Mouse (Mus musculus) CH12.LX (cell line): ENCODE data around the gene Ccdc130. TPM values are rescaled to one million over a fixed set of nuclear protein-coding genes. Genes with fewer than 3 reads are reported as not detected.

Source experiments
- DNase-seq: peaks from one replicate; pipeline ENCODE4 v3.0.0-alpha.2; 2013; ENCODE audit errors: extremely low read depth
- H3K27ac ChIP-seq: 2 replicates; pipeline ENCODE4 v1.5.1; 2012; ENCODE audit warnings: low read depth, mild to moderate bottlenecking, control low read depth, moderate library complexity; ENCODE audit not compliant: insufficient read depth
- H3K27me3 ChIP-seq: replicated peaks from 2 replicates; pipeline ENCODE3; 2012; ENCODE audit warnings: inconsistent platforms
- H3K36me3 ChIP-seq, 2 experiments: replicated peaks in 1 of 2; 2 replicates each; pipeline versions ENCODE3 to v1.6.1; 2012; ENCODE audit warnings: inconsistent platforms in 1 of 2, low read length in 1 of 2, mild to moderate bottlenecking in 1 of 2, mixed read lengths in 1 of 2, moderate library complexity in 1 of 2; ENCODE audit not compliant: control insufficient read depth in 1 of 2, insufficient read depth in 1 of 2
- H3K4me1 ChIP-seq, 2 experiments: 2 replicates each; pipeline ENCODE4 v1.6.1; 2012; ENCODE audit warnings: inconsistent platforms in 1 of 2, moderate library complexity in 1 of 2; ENCODE audit not compliant: insufficient read depth in 2 of 2, control insufficient read depth in 1 of 2
- H3K4me2 ChIP-seq: 2 replicates; pipeline ENCODE4 v1.6.1; 2012; ENCODE audit warnings: low read depth, mild to moderate bottlenecking, control low read depth; ENCODE audit not compliant: poor library complexity, insufficient read depth, severe bottlenecking
- H3K4me3 ChIP-seq, 3 experiments: fragments of 150-350 bp in 1 of 3; sonication (generic) in 1 of 3; replicated peaks in 1 of 3; 2 replicates each; pipeline versions ENCODE3 to v1.5.1; 2011 to 2012; ENCODE audit warnings: low read depth in 2 of 3, low read length in 2 of 3, mild to moderate bottlenecking in 2 of 3, moderate library complexity in 2 of 3, control low read depth in 1 of 3, improper control_type of control experiment in 1 of 3, inconsistent platforms in 1 of 3, mixed read lengths in 1 of 3; ENCODE audit not compliant: poor library complexity in 1 of 3
- H3K79me2 ChIP-seq: replicated peaks from 2 replicates; pipeline ENCODE4 v1.6.1; 2012; ENCODE audit warnings: mild to moderate bottlenecking, moderate library complexity; ENCODE audit not compliant: control insufficient read depth, poor library complexity, insufficient read depth, severe bottlenecking; ENCODE audit errors: extremely low read depth
- H3K9ac ChIP-seq: 2 replicates; pipeline ENCODE4 v1.6.1; 2012; ENCODE audit warnings: low read depth, mild to moderate bottlenecking, control low read depth, moderate library complexity; ENCODE audit not compliant: insufficient read depth
- H3K9me3 ChIP-seq: replicated peaks from 2 replicates; pipeline ENCODE3; 2012; ENCODE audit warnings: low read length, inconsistent platforms, mixed read lengths
- BHLHE40 ChIP-seq: IDR thresholded peaks from 2 replicates; pipeline ENCODE4 v1.6.1; 2011; ENCODE audit warnings: mild to moderate bottlenecking, low read depth, low read length, improper control_type of control experiment
- CHD1 ChIP-seq: IDR thresholded peaks from 2 replicates; pipeline ENCODE4 v1.6.1; 2012; ENCODE audit warnings: low read depth, low read length, improper control_type of control experiment, inconsistent platforms
- CHD2 ChIP-seq: IDR thresholded peaks from 2 replicates; pipeline ENCODE4 v1.6.1; 2011; ENCODE audit warnings: low read length, improper control_type of control experiment
- CTCF ChIP-seq, 2 experiments: IDR thresholded peaks in 1 of 2; conservative IDR thresholded peaks in 1 of 2; 2 replicates each; pipeline ENCODE4 v1.5.1; 2011 to 2012; ENCODE audit warnings: low read depth in 2 of 2, low read length in 2 of 2, improper control_type of control experiment in 1 of 2, inconsistent platforms in 1 of 2, mild to moderate bottlenecking in 1 of 2, moderate library complexity in 1 of 2
- ELF1 ChIP-seq: IDR thresholded peaks from 2 replicates; pipeline ENCODE4 v1.6.1; 2014; ENCODE audit warnings: low read depth, mild to moderate bottlenecking, inconsistent platforms, low read length, improper control_type of control experiment
- EP300 ChIP-seq: IDR thresholded peaks from 2 replicates; pipeline ENCODE4 v1.6.1; 2011; ENCODE audit warnings: low read length, improper control_type of control experiment
- ETS1 ChIP-seq: conservative IDR thresholded peaks from 2 replicates; pipeline ENCODE4 v1.6.1; 2012; ENCODE audit warnings: low read depth, mild to moderate bottlenecking, inconsistent platforms, low read length, improper control_type of control experiment, moderate library complexity
- GABPA ChIP-seq: IDR thresholded peaks from 2 replicates; pipeline ENCODE4 v1.6.1; 2012; ENCODE audit warnings: low read depth, low read length, improper control_type of control experiment, inconsistent platforms; ENCODE audit not compliant: insufficient replicate concordance
- HCFC1 ChIP-seq: IDR thresholded peaks from 2 replicates; pipeline ENCODE4 v1.6.1; 2012; ENCODE audit warnings: low read depth, mild to moderate bottlenecking, inconsistent platforms, low read length, improper control_type of control experiment
- IRF4 ChIP-seq: IDR thresholded peaks from 2 replicates; pipeline ENCODE4 v1.6.1; 2014; ENCODE audit warnings: low read depth, mild to moderate bottlenecking, inconsistent platforms, low read length, improper control_type of control experiment
- JUN ChIP-seq: IDR thresholded peaks from 2 replicates; pipeline ENCODE4 v1.6.1; 2011; ENCODE audit warnings: low read depth, mild to moderate bottlenecking, low read length, improper control_type of control experiment, moderate library complexity; ENCODE audit not compliant: insufficient read depth
- JUND ChIP-seq: conservative IDR thresholded peaks from 2 replicates; pipeline ENCODE4 v1.6.1; 2011; ENCODE audit warnings: low read depth, low read length, improper control_type of control experiment
- KAT2A ChIP-seq: IDR thresholded peaks from 2 replicates; pipeline ENCODE4 v1.6.1; 2012; ENCODE audit warnings: low read length, improper control_type of control experiment, inconsistent platforms; ENCODE audit not compliant: insufficient replicate concordance
- MAFK ChIP-seq: IDR thresholded peaks from 2 replicates; pipeline ENCODE4 v1.6.1; 2011; ENCODE audit warnings: low read length, improper control_type of control experiment; ENCODE audit not compliant: insufficient replicate concordance
- MAX ChIP-seq: IDR thresholded peaks from 2 replicates; pipeline ENCODE4 v1.6.1; 2011; ENCODE audit warnings: low read length, improper control_type of control experiment
- MAZ ChIP-seq: IDR thresholded peaks from 2 replicates; pipeline ENCODE4 v1.6.1; 2012; ENCODE audit warnings: low read depth, mild to moderate bottlenecking, inconsistent platforms, low read length, improper control_type of control experiment, moderate library complexity
- MEF2A ChIP-seq: IDR thresholded peaks from 2 replicates; pipeline ENCODE4 v1.6.1; 2014; ENCODE audit warnings: low read depth, mild to moderate bottlenecking, inconsistent platforms, low read length, improper control_type of control experiment, borderline replicate concordance
- MXI1 ChIP-seq: IDR thresholded peaks from 2 replicates; pipeline ENCODE4 v1.6.1; 2011; ENCODE audit warnings: mild to moderate bottlenecking, low read depth, low read length, improper control_type of control experiment
- MYC ChIP-seq: IDR thresholded peaks from 2 replicates; pipeline ENCODE4 v1.6.1; 2011; ENCODE audit warnings: low read depth, mild to moderate bottlenecking, improper control_type of control experiment, low read length
- NELFE ChIP-seq: IDR thresholded peaks from 2 replicates; pipeline ENCODE4 v1.6.1; 2011; ENCODE audit warnings: low read depth, low read length, improper control_type of control experiment
- NRF1 ChIP-seq: IDR thresholded peaks from 2 replicates; pipeline ENCODE4 v1.6.1; 2014; ENCODE audit warnings: low read depth, mild to moderate bottlenecking, inconsistent platforms, low read length, improper control_type of control experiment, moderate library complexity
- PAX5 ChIP-seq: IDR thresholded peaks from 2 replicates; pipeline ENCODE4 v1.6.1; 2012; ENCODE audit warnings: low read length, inconsistent platforms, mixed read lengths
- POLR2A ChIP-seq: IDR thresholded peaks from 2 replicates; pipeline ENCODE4 v1.6.1; 2011; ENCODE audit warnings: low read depth, mild to moderate bottlenecking, improper control_type of control experiment, low read length
- POLR2AphosphoS2 ChIP-seq: IDR thresholded peaks from 2 replicates; pipeline ENCODE4 v1.6.1; 2011; ENCODE audit warnings: low read depth, low read length, improper control_type of control experiment
- RAD21 ChIP-seq: IDR thresholded peaks from 2 replicates; pipeline ENCODE4 v1.6.1; 2011; ENCODE audit warnings: low read depth, mild to moderate bottlenecking, low read length, improper control_type of control experiment, moderate library complexity
- RCOR1 ChIP-seq: conservative IDR thresholded peaks from 2 replicates; pipeline ENCODE4 v1.6.1; 2012; ENCODE audit warnings: low read depth, mild to moderate bottlenecking, inconsistent platforms, low read length, improper control_type of control experiment
- SIN3A ChIP-seq: IDR thresholded peaks from 2 replicates; pipeline ENCODE4 v1.6.1; 2012; ENCODE audit warnings: low read length, improper control_type of control experiment, inconsistent platforms
- SMC3 ChIP-seq: IDR thresholded peaks from 2 replicates; pipeline ENCODE4 v1.6.1; 2011; ENCODE audit warnings: low read depth, low read length, improper control_type of control experiment
- TBP ChIP-seq: conservative IDR thresholded peaks from 2 replicates; pipeline ENCODE4 v1.6.1; 2011; ENCODE audit warnings: low read depth, low read length, improper control_type of control experiment
- TCF12 ChIP-seq: IDR thresholded peaks from 2 replicates; pipeline ENCODE4 v1.6.1; 2014; ENCODE audit warnings: low read depth, mild to moderate bottlenecking, inconsistent platforms, low read length, improper control_type of control experiment
- UBTF ChIP-seq: IDR thresholded peaks from 2 replicates; pipeline ENCODE4 v1.6.1; 2012; ENCODE audit warnings: low read depth, mild to moderate bottlenecking, inconsistent platforms, low read length, improper control_type of control experiment, moderate library complexity
- USF1 ChIP-seq: IDR thresholded peaks from 2 replicates; pipeline ENCODE4 v1.6.1; 2014; ENCODE audit warnings: low read depth, mild to moderate bottlenecking, inconsistent platforms, low read length, improper control_type of control experiment
- USF2 ChIP-seq: conservative IDR thresholded peaks from 2 replicates; pipeline ENCODE4 v1.6.1; 2011; ENCODE audit warnings: low read depth, low read length, improper control_type of control experiment
- ZC3H11A ChIP-seq: IDR thresholded peaks from 2 replicates; pipeline ENCODE4 v1.6.1; 2012; ENCODE audit warnings: low read depth, mild to moderate bottlenecking, inconsistent platforms, low read length, improper control_type of control experiment
- ZKSCAN1 ChIP-seq: IDR thresholded peaks from 2 replicates; pipeline ENCODE4 v1.6.1; 2012; ENCODE audit warnings: low read depth, inconsistent platforms, low read length, improper control_type of control experiment, borderline replicate concordance
- ZMIZ1 ChIP-seq: IDR thresholded peaks from 2 replicates; pipeline ENCODE4 v1.6.1; 2012; ENCODE audit warnings: low read depth, mild to moderate bottlenecking, inconsistent platforms, low read length, improper control_type of control experiment
- ZNF384 ChIP-seq: IDR thresholded peaks from 2 replicates; pipeline ENCODE4 v1.6.1; 2012; ENCODE audit warnings: low read depth, low read length, improper control_type of control experiment, inconsistent platforms
- dilution Hi-C: fragments of 300-500 bp; cut with MboI; formaldehyde crosslinking; loops from 2 replicates; pipeline ENCODE4 v1.14.3; 2020; ENCODE audit warnings: low sequenced_read_pairs; ENCODE audit not compliant: extremely low pct_unique_long_range_greater_than_20kb, extremely low pct_ligation_motif_present
- in situ Hi-C: fragments of 300-500 bp; cut with MboI; formaldehyde crosslinking; loops from 3 replicates; pipeline ENCODE4 v1.14.3; 2019; ENCODE audit warnings: low sequenced_read_pairs, low pct_ligation_motif_present, low pct_unique_long_range_greater_than_20kb, mixed read lengths
- polyA plus RNA-seq: library from polyadenylated mRNA; unstranded; fragments of >175 nt; gene quantifications from 2 replicates; pipeline ENCODE4 v1.2.1, GENCODE M21; 2012; ENCODE audit warnings: low read depth; ENCODE audit not compliant: insufficient read length
- total RNA-seq, 2 experiments: library from RNA; depleted of rRNA; stranded (reverse); fragments of 300-350 nt in 1 of 2; fragments of >200 nt in 1 of 2; gene quantifications; 2 replicates each; pipeline ENCODE4 v1.2.3; 2012 to 2014

Ccdc130 gene
- 7.8 and 13.2 TPM in 2 replicates for total RNA-seq (2012; rRNA removed)
- 5.7 and 6.0 TPM in 2 replicates for total RNA-seq (2014; rRNA removed)
- 10.7 and 13.0 TPM in 2 replicates for polyA plus RNA-seq

DNA sequence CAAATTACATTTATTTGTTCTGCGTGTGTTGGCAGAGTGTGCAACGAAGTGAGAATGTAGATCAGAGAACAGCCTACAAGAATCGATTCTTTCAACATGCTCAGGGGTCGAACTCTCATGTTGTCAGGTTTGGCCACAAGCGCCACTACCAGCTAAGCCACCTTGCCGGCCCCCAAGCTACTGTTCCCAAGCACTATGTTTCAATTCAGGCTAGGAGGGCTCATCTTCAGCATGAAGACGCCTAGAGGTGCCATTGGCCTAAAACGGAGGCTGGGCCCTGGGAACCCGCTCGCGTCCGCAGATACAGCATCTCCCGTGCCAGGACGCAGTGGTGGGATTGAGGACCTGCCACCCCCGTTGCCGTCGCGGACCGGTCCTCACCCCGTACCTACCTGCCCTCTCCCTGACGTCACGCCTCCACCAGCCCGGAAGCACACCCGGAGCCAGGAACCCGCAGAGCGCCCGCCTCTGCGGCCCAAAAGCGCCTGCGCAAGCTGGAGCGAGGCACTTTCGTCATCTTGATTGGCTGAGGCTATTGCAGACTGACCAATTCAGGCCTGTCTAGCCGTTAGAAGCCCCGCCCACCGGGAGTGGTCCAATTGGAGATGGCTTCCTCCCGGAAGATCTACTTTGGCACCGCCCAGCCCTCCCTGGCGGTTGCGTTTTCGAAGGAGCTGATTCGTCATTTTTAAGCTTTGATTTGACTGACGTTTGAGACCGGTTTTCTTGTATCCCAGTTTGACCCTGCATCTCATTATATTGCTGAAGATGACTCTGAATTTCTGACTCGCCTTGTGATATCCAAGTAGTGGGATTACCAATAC is at the start of gene Ccdc130:
TSS of gene Ccdc130 (minus strand) at position 431 of the 824 bp plus-strand sequence.
- dilution Hi-C loops = no loop called here
- peak within 1 kb of the TSS; percentile 79 to 94 (median 93) for H3K4me3 ChIP-seq
- DNase-seq = peak; percentile 100
- H3K36me3 ChIP-seq = peaks cover 22 to 35% of the 10 kb centered on the region in 2 experiments
- peaks cover 6 to 20% of the 10 kb centered on the region in 2 experiments; a peak in 3 of 4 replicates for H3K4me1 ChIP-seq
- H3K9ac ChIP-seq = peak within 1 kb of the TSS; percentile 73
- in situ Hi-C loops = loop anchor here (10.0 kb wide), 1 partner anchor 85 kb away; the partner anchor contains the start of gene Nanos3
- H3K27me3 ChIP-seq = no peaks in the 10 kb centered on the region
- H3K9me3 ChIP-seq = no peaks in the 10 kb centered on the region
- peak within 1 kb of the TSS; percentile 73 for H3K4me2 ChIP-seq
- no peak within 1 kb of the TSS for H3K27ac ChIP-seq
- H3K79me2 ChIP-seq = 0 out of 2 replicates have a peak, but pooled peaks cover 6% of the 10 kb centered on the region
- TF ChIP-seq USF1 (no peak), ZC3H11A (no peak), ZNF384 (no peak), CHD1 (no peak), BHLHE40 (no peak), PAX5 (no peak), MYC (no peak), MAZ (no peak), ZKSCAN1 (no peak), POLR2AphosphoS2 (peak; percentile 49; the same call in 1 of the 2 replicates), MXI1 (no peak; the same call in 1 of the 2 replicates), HCFC1 (peak; percentile 84), RAD21 (no peak), SMC3 (no peak), JUN (no peak), MAFK (peak; percentile 71; the same call in 1 of the 2 replicates), ETS1 (no peak), USF2 (no peak), SIN3A (peak; percentile 83), CHD2 (peak; percentile 91), NRF1 (peak; percentile 93), ZMIZ1 (peak; percentile 45; the same call in 1 of the 2 replicates), POLR2A (peak; percentile 87), MAX (no peak), NELFE (peak; percentile 56), KAT2A (peak; percentile 75; the same call in 1 of the 2 replicates), TCF12 (0 out of 2 replicates have a peak, but pooled peaks have one; percentile 27), TBP (peak; percentile 65; the same call in 1 of the 2 replicates), UBTF (no peak), ELF1 (peak; percentile 98), IRF4 (peak; percentile 41; the same call in 1 of the 2 replicates), EP300 (no peak), RCOR1 (no peak), MEF2A (no peak), CTCF (conservative IDR thresholded peaks at IDR 0.05 in 1 of 2, IDR thresholded peaks at IDR 0.05 in 1 of 2; ENCODE audit: low read depth in 2 of 2, low read length in 2 of 2) (no peak), JUND (no peak), GABPA (peak; percentile 7; the same call in 1 of the 2 replicates)
